Mouse (Mus musculus): ENCODE data around the gene Cacna2d4. TPM values are rescaled to one million over a fixed set of nuclear protein-coding genes. Genes with fewer than 3 reads are reported as not detected.
"Not testable (repeated sequence)": the region's sequence is repeated elsewhere in the genome, so short reads cannot be mapped to it uniquely, and the experiment has no call there.

Gene Cacna2d4
- polyA plus RNA-seq (2012; rRNA removed) = 0.01 TPM in 1 of 2 replicates, not detected in the other

- DNase-seq (ENCODE audit: low read depth) = no peak
Observed at GRCm38 (mm10) chr6:119236241-119236640, at the start of gene Cacna2d4. Gene Cacna2d4, plus strand, starts transcription at chr6:119236526.

- no peak for DNase-seq (ENCODE audit: low read depth)
Observed at GRCm38 (mm10) chr6:119186658-119187057, 49.7 kb upstream of the Cacna2d4 start.

GRCm38 (mm10) chr6:119187631-119188030 lies 48.7 kb upstream of the Cacna2d4 start:
- DNase-seq (ENCODE audit: low read depth) = no peak

GRCm38 (mm10) chr6:119191478-119191877 lies 44.8 kb upstream of the Cacna2d4 start:
- DNase-seq (ENCODE audit: low read depth) = no peak

GRCm38 (mm10) chr6:119193571-119194154 lies 42.7 kb upstream of the Cacna2d4 start:
- no peak for DNase-seq (ENCODE audit: low read depth)

GRCm38 (mm10) chr6:119194161-119194560 lies 42.2 kb upstream of the Cacna2d4 start:
- DNase-seq (ENCODE audit: low read depth) = no peak

GRCm38 (mm10) chr6:119194601-119195000 lies 41.7 kb upstream of the Cacna2d4 start:
- no peak for DNase-seq (ENCODE audit: low read depth)

- no peak for DNase-seq (ENCODE audit: low read depth)
Observed at GRCm38 (mm10) chr6:119196382-119197305, 39.7 kb upstream of the Cacna2d4 start, which contains the start of gene Cacna1c. Gene Cacna1c, minus strand, starts transcription at chr6:119196418.

GRCm38 (mm10) chr6:119198534-119199273 lies 37.6 kb upstream of the Cacna2d4 start:
- DNase-seq (ENCODE audit: low read depth) = no peak

GRCm38 (mm10) chr6:119199274-119199879 lies 36.9 kb upstream of the Cacna2d4 start:
- DNase-seq (ENCODE audit: low read depth) = no peak

- no peak for DNase-seq (ENCODE audit: low read depth)
Observed at GRCm38 (mm10) chr6:119200362-119200761, 36.0 kb upstream of the Cacna2d4 start.

GRCm38 (mm10) chr6:119201575-119201974 lies 34.8 kb upstream of the Cacna2d4 start:
- DNase-seq (ENCODE audit: low read depth) = no peak

- DNase-seq (ENCODE audit: low read depth) = no peak
Observed at GRCm38 (mm10) chr6:119204286-119204685, 32.0 kb upstream of the Cacna2d4 start.

GRCm38 (mm10) chr6:119204915-119205314 lies 31.4 kb upstream of the Cacna2d4 start:
- no peak for DNase-seq (ENCODE audit: low read depth)

- DNase-seq (ENCODE audit: low read depth) = not testable (repeated sequence)
Observed at GRCm38 (mm10) chr6:119206006-119206405, 30.3 kb upstream of the Cacna2d4 start.

- no peak for DNase-seq (ENCODE audit: low read depth)
Observed at GRCm38 (mm10) chr6:119213375-119213774, 23.0 kb upstream of the Cacna2d4 start.

GRCm38 (mm10) chr6:119214190-119214589 lies 22.1 kb upstream of the Cacna2d4 start:
- DNase-seq (ENCODE audit: low read depth) = no peak

- DNase-seq (ENCODE audit: low read depth) = no peak
Observed at GRCm38 (mm10) chr6:119215040-119215613, 21.2 kb upstream of the Cacna2d4 start.

GRCm38 (mm10) chr6:119217661-119218060 lies 18.7 kb upstream of the Cacna2d4 start:
- DNase-seq (ENCODE audit: low read depth) = no peak

- DNase-seq (ENCODE audit: low read depth) = no peak
Observed at GRCm38 (mm10) chr6:119218591-119218990, 17.7 kb upstream of the Cacna2d4 start.

- DNase-seq (ENCODE audit: low read depth) = no peak
Observed at GRCm38 (mm10) chr6:119219237-119219870, 17.0 kb upstream of the Cacna2d4 start.
